Mouse (Mus musculus) ovary, postnatal 10 days (tissue): Measurements from ENCODE around the gene Rab5if.
"Not testable (repeated sequence)": the region's sequence is repeated elsewhere in the genome, so short reads cannot be mapped to it uniquely, and the experiment has no call there.

Source experiments
- DNase-seq: peaks from one replicate; pipeline ENCODE4 v3.0.0; 2022; ENCODE audit warnings: low spot score

Rab5if gene

GRCm38 (mm10) chr2:156853999-156854771 is 8.7 kb upstream of the Rab5if start:
- DNase-seq: not testable (repeated sequence)

GRCm38 (mm10) chr2:156856311-156856710 is 6.6 kb upstream of the Rab5if start:
- DNase-seq: no peak

GRCm38 (mm10) chr2:156857385-156857791 is 5.5 kb upstream of the Rab5if start:
- DNase-seq: no peak

- DNase-seq: no peak
These were observed 5.1 kb upstream of the Rab5if start, which contains the start of gene 4930518I15Rik for GRCm38 (mm10) chr2:156857835-156858234. Gene 4930518I15Rik, minus strand, starts transcription at chr2:156857946.

GRCm38 (mm10) chr2:156858671-156859070 is 4.3 kb upstream of the Rab5if start:
- no peak for DNase-seq

GRCm38 (mm10) chr2:156862041-156862717 is 749 bp upstream of the Rab5if start:
- no peak for DNase-seq

GRCm38 (mm10) chr2:156863487-156864160 is 696 bp downstream of the Rab5if start:
- no peak for DNase-seq

- no peak for DNase-seq
These were observed 1.6 kb downstream of the Rab5if start for GRCm38 (mm10) chr2:156864481-156864880.

GRCm38 (mm10) chr2:156868994-156869393 is 6.1 kb downstream of the Rab5if start:
- DNase-seq: no peak

GRCm38 (mm10) chr2:156869554-156869953 is 6.6 kb downstream of the Rab5if start:
- no peak for DNase-seq

GRCm38 (mm10) chr2:156870519-156870918 is 7.6 kb downstream of the Rab5if start:
- DNase-seq: no peak

- no peak for DNase-seq
These were observed 10.7 kb downstream of the Rab5if start for GRCm38 (mm10) chr2:156873629-156874028.

- no peak for DNase-seq
These were observed 11.3 kb downstream of the Rab5if start for GRCm38 (mm10) chr2:156874047-156874759.

- no peak for DNase-seq
These were observed 12.0 kb downstream of the Rab5if start for GRCm38 (mm10) chr2:156874760-156875510.

- DNase-seq: no peak
These were observed 14.8 kb downstream of the Rab5if start for GRCm38 (mm10) chr2:156877726-156878125.

- DNase-seq: no peak
These were observed 16.6 kb downstream of the Rab5if start for GRCm38 (mm10) chr2:156879541-156879940.

GRCm38 (mm10) chr2:156882431-156883001 is 19.6 kb downstream of the Rab5if start:
- DNase-seq: no peak

GRCm38 (mm10) chr2:156884396-156885211 is 21.7 kb downstream of the Rab5if start:
- DNase-seq: no peak

- not testable (repeated sequence) for DNase-seq
These were observed 22.7 kb downstream of the Rab5if start for GRCm38 (mm10) chr2:156885666-156886065.

GRCm38 (mm10) chr2:156886084-156886631 is 23.2 kb downstream of the Rab5if start:
- no peak for DNase-seq
